15 mouse cellular contexts compared by ENCODE assay signal in genomic region chr7:126134634-126135321, GRCm38 (mm10). TPM values are rescaled to one million over a fixed set of nuclear protein-coding genes. Genes with fewer than 3 reads are reported as not detected.
DNase-seq lines count a peak whose midpoint lies in the region; ATAC-seq lines count a peak whose summit lies in the region.
"Had no signal": no experiment of that assay in that cellular context is flagged by ENCODE, and none has a peak within 500 bp of the region (broad histone marks: within the 10 kb centered on the region; RNA-seq: fewer than 3 reads in every experiment).

No protein-coding gene starts in this region.

- DNase-seq in 416B (ENCODE audit: low read depth), result peak; percentile 84
- DNase-seq in Muller cell, postnatal 12 days (ENCODE audit: inconsistent ontology term), result peak; percentile 60
- peak; percentile 29 for DNase-seq in induced T-regulatory cell, adult 2 months (ENCODE audit: low read depth)
- DNase-seq in cerebellum, adult 18-20 months, result no peak
- no peak for DNase-seq in right cerebral cortex, adult 18-20 months
- DNase-seq in adrenal gland, adult (ENCODE audit: inconsistent age in 2 of 2, low spot score in 1 of 2), result no peak
- DNase-seq in cerebellum, postnatal 25 days, result no peak
- DNase-seq: gastrocnemius, postnatal 14 days; heart, postnatal 10 days; kidney, postnatal 10 days; right cerebral cortex, postnatal 25 days; thymus, adult 18-20 months had no signal

- ATAC-seq in megakaryocyte progenitor cell, adult 5-6 weeks (replicated peaks; ENCODE audit: poor library complexity), result peak; percentile 91
- ATAC-seq: activated CD4-positive, CD25-positive, alpha-beta regulatory T cell, adult 4 months; forebrain, embryonic 13.5 days had no signal

RNA-seq across cellular contexts. Expression of gene Gsg1l, which starts 52.6 kb away (rescaled TPM):
- not detected in 2 replicates for total RNA-seq in megakaryocyte progenitor cell, adult 5-6 weeks (2015)
- total RNA-seq in megakaryocyte progenitor cell, adult 5-6 weeks (2017), result not detected in 2 replicates

Comparison
In these comparisons a context has a peak if more than half of its experiments do, and no peak if none do; other contexts are left out.
1. DNase-seq: peak in 416B (single experiment), Muller cell, postnatal 12 days (single experiment) and induced T-regulatory cell, adult 2 months (single experiment); none in cerebellum, adult 18-20 months (0 of 2), right cerebral cortex, adult 18-20 months (single experiment), adrenal gland, adult (0 of 2) and cerebellum, postnatal 25 days (0 of 2).